Mouse (Mus musculus) heart, postnatal 10 days (tissue): Measurements from ENCODE around the gene Trim67. TPM values are rescaled to one million over a fixed set of nuclear protein-coding genes. Genes with fewer than 3 reads are reported as not detected.

Source experiments
- DNase-seq, 2 experiments: peaks; one replicate each; pipeline ENCODE4 v3.0.0; 2021
- intact Hi-C: fragments of 180-260 bp; cut with DNase I; formaldehyde crosslinking; loops from one replicate; pipeline ENCODE4 v1.15.1; 2025
- total RNA-seq, 2 experiments: library from RNA; stranded (reverse); gene quantifications; 2 replicates each; pipeline ENCODE4 v1.2.3; 2021

Trim67 gene
- 1 to 10 TPM in 1 of 2 experiments, under 1 TPM in 1; 0.22 to 1.2 TPM for total RNA-seq

DNA sequence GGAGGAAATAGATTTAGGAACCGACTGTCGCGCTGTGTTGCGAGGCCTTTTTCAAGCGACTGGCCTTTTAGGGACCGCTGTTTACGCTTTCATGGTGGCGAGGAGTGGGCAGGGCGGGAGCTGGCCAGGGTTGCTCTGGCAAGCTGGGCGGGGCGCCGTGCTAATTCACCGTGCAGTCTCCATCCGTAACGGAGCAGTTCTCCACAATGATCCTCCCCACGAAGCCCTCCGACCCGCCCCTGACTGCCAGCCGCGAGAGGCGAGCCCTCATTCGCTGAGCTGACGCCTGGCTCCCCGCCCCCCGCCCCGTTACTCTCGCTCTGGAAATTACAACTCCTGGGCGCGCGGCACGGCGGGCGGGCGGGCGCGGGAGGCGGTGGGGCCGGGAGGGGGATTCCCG lies at the start of gene Trim67:
Trim67 (plus strand) TSS at position 385 of the 400 bp plus-strand sequence.
- intact Hi-C loops = no loop called here
- DNase-seq = no peak

DNA sequence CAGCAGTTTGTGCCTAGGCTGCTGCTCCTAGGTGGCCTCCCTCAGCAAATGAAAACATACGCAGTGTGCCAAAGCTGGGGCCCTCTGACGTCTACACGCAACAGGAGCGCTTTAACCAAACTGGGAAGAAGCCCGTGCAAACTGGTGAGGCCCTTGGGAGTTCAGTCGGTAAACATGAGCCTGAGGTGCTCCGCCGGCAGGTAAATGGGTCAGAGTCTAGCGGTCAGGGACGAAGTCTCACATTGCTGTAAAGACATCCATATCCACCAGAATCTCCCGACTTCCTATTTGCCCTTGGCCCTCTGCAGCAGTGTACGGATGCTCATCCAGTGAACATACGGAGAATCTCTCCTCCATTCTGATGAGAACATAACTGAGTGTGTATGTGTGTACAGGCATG lies 46.2 kb upstream of the Trim67 start:
- DNase-seq = no peak
- intact Hi-C loops = no loop called here

DNA sequence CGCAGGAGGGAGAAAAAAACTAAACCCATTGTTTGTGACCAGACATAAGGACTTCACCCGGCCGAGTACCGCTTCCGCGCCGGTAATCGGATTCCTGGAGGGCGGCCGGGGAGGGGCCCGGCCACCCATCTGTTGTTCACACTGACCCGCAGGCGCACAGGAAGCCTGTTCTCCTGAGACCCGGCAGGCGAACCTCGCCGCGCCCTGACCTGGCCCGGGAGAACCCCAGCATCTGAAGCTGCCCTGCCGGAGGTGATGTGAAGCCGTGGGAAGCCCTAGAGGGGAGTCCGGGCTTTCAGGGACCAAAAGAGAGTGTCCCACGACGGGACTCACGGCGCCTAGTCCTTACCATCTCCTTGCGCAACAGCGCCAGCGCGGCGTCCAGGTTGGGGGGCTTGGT lies 41.7 kb upstream of the Trim67 start:
- intact Hi-C loops = no loop called here
- DNase-seq = peak; percentile 16 to 37

DNA sequence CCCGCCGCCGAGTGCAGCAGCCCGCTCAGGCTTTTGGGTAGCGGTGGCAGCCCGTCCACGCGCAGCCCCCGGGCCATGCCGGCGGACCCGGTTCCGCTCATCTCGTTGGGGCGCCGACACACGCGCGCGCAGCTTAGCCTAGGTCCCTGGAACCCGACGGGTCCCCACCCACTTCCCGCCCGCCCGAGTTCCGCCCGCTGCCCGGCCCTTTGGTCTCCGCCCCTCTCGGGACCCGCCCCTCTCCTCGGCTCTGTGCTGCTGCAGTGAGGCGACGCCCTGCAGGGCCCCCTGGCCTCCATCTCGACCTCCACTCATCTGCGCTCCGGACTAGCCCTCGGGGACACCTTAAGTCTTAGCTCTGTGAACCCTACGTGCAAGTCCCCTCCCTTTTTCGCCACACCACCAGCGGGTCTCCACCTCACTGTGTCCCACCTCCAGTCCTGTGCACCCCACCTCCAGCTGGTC lies 41.2 kb upstream of the Trim67 start, which contains the start of gene Fam89a:
Fam89a (minus strand) TSS at position 124 of the 465 bp plus-strand sequence.
- DNase-seq = peak; percentile 48 to 54
- intact Hi-C loops = no loop called here

DNA sequence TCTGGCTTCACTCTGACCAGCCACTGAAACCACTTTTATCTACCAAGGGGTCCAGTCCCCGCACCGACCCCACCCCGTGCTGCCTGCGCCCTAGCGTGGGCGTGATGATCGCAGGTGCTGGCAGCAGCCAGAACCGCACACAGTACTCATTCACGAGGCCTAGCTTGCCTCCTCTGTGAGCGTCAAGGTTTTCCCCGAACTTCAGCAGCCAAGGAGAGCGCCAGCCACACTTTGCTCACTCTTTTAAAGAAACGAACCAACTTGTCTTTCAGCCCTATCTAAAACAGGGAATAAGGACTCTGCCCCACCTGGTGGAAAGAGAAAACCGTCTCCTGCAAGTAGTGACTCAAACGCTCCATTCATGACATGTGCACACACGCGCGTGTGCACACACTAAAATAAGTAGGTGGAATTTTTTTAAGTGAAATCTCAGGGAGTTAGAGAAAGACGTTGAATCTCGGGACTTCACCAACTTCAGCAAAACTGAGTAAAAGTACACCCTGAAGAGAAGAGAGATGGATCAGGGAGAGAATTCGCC lies 40.5 kb upstream of the Trim67 start:
- no peak for DNase-seq
- intact Hi-C loops = no loop called here

DNA sequence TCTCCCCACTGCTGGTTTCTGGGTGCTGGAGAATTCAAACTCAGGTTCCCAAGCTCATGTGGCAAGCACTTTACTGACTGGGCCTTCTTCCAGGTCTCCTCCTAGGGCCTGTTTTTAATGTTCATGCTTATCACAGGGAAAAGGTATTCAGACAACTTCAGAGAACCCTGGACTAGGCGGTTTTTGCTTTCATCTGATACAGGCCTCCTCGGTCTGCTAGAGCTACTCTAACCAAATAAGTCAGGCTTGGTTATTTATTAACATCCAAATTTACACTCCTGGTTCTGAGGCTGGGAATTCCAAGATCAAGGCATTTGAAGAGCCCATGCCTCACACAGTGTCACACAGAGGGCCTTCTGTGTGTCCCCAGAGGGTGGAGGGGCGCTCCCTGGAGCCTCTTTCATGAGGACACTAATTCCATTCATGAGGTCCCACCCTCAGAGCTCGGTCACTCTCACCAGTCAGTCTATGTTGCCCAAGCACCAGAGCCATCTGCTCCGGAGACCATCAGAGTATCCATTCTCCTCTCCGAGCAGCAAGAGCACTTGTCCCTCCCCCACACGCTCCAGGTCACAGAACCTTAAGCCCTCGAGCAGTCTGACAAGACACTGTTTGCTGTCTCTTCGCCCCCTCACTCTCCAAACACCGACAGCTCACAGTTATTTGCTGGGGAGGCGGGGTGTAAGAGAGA lies 38.6 kb upstream of the Trim67 start:
- intact Hi-C loops = no loop called here
- DNase-seq = no peak

DNA sequence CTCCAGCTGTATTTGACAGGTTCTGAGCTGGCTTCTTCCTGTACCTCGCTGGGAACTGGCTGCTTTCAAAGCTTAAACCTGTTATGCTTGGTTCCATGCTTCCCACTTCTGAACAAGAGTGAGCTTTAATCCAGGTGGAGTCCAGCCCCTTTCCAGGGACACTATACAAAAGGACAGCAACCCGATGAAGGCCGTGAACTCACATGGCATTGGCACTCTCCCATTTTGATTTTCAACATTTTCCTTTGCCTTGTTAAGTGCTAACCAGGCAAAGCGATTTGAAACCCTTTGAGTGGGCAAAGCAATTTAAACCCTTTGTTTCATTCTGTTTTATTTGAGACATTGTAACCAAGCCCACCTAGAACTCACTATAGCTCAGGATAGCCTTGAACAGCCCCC lies 38.1 kb upstream of the Trim67 start:
- no peak for DNase-seq
- intact Hi-C loops = no loop called here

DNA sequence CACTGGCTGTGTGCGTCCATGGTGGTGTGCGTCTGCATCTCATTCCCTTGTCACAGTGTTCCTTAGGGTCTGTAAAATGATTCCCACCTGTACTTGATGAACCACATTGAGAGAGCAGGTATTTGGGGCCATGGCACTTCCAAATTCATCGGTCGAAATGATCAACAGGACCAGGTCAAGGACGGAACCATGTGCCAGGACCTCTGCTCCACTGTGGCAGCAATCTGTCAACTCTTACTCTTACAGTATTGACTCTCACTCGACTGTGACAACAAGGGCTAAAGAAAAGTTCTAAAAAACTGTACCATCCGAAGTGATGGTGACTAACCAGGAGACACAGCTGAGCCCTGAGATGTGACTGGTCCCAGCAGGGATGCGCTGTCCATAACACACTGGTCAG lies 37.4 kb upstream of the Trim67 start:
- intact Hi-C loops = no loop called here
- no peak for DNase-seq

DNA sequence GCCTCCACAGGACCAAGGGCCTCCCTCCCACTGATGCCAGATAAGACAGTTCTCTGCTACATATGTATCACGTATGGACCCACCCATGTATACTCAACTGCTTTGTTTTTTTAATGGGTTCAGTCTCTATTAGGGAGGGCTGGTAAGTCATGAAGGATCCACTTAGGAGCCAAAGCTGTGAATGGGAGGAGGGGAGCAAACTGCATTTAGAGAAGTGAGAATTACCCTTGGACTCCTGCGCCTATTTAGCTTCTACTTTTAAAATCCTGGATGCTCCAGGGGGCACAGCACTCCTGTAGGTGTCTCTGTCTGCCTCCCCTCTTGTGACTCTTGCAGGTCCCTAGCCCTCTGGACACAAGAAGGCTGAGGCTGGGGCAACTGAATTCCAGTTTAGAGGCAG lies 36.7 kb upstream of the Trim67 start:
- no peak for DNase-seq
- intact Hi-C loops = no loop called here

DNA sequence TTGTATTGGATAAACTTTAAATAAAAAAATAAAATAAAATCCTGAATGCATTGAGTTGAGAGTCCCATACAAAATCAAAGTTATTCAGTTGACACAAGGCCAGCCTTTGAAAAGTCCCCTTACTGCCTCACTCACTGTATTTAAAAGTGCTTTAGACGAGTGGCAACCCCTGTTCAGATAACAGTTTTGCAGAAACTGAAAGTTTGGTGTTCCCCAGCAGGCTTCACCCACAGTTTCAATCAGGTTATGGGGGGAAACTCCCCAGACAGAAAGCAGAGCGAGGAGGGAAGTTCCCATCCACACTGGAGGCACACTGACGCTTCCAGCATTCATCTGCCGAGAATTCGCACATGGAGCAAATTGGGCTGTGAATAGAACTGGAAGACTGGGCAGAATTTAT lies 36.3 kb upstream of the Trim67 start:
- intact Hi-C loops = no loop called here
- DNase-seq = no peak

DNA sequence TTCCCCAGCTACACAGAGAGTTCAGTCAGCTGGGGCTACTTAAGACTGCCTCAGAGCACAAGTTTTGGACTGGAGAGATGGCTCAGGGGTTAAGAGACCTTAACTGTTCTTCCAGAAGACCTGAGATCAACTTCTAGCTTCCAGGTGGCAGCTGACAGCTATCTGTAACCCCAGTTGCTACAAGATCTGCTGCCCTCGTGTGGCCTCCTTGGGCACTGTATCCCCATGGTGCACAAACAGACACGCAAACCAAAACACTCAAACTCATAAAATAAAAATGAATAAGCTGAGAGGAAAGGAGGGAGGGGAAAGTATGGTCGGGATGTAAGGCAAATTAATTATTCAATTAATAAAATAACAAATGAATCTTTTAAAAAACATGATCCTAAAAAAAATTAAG lies 34.3 kb upstream of the Trim67 start:
- intact Hi-C loops = no loop called here
- DNase-seq = peak in 1 of 2 experiments; percentile 38

DNA sequence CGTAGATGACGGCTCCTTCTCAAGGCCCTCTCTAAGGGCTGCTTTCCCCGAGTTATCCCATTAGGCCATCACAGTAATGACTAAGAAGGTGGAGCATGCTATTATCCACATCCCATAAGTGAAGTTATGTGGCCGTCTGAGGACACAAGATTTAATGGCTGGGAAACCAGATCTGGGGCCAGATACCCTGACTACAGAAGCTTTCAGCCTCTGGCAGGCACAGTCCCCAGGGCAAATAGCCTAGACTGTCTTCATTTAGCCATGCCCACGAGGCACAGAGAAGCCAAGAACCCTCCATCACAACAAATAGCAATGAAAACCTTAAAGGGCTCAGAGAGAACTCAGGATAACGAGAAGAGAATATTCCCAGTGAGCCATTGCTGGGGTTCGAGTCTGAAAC lies 29.8 kb upstream of the Trim67 start:
- intact Hi-C loops = no loop called here
- DNase-seq = no peak

DNA sequence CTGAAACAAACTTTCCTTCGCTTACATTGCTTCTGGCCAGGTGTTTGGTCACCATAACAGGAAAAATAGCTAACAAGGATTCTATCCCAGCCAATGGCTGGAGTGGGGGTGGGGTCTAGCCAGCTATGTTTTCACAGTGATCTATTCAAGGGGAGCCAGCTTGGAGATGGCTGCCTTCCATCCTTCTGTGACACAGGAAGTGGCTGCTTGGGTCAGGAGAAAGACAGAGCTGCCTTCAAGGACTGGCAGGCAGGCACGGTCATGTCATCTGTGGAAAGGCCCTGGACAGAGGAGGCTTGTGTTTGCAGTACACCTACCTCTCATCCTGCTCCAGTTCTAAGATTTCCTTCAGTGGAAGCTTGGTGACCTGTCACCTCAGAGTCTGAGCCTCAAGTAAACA lies 20.5 kb upstream of the Trim67 start:
- intact Hi-C loops = no loop called here
- no peak for DNase-seq

DNA sequence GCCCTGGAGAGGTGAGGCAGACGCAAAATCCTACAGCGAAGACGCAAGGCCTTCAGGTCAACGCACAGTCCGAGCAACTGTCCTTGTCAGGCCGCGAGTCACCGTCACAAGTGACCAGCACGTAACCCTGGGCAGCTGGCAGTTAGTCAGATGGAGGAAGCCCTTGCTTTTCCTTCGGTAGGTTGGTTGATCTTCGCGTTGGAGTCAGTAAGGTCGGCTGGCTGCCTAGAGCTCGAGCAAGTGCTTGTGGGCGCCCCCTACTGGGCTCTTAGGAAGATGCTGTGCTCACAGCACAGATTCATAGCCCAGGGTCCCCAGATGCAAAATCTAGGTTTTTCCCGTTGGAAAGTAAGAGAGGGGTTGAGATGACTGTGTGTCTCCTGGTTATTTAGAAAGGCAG lies 17.2 kb upstream of the Trim67 start:
- intact Hi-C loops = loop anchor here (5.0 kb wide), 1 partner anchor 38 kb away; no protein-coding TSS in a partner anchor
- DNase-seq = peak; percentile 69 to 78

DNA sequence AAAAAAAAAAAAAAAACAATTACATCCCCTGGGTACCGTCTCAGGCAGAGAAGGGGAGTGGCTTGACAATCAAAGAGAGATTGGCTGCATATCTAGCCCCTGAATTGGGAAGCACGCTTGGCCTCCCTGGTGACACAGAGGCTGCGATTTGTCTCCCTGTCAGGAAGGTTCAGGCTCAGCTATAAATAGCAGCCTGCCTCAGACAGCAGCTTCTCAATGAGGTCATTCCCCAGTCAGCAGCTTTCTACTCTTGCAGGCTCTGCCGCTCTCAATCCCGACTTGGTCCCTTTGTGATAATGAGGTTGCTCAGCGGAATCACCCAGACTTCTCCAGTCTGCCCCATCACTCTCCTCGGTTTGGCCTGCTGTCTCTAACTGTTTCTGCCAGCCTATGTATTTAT lies 12.7 kb upstream of the Trim67 start:
- DNase-seq = peak; percentile 78 to 83
- intact Hi-C loops = loop anchor here (5.0 kb wide), 1 partner anchor 47 kb away; no protein-coding TSS in a partner anchor

DNA sequence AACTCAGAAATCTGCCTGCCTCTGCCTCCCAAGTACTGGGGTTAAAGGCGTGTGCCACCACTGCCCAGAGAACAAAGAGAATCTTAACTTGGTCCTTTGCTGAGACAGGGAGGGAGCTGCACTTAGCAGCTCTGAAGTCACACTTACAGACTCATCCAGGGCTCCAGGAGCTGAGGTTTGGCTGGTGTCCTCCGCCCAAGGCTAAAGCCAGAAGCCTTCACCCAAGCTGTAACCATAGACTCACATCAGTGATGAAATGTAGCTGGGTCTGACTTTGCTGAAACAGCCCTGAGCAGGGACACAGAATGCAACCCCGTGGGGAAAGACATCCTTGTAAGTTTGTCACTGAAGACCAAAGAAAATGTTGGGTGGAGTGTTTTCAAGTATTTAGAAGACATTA lies 10.5 kb upstream of the Trim67 start:
- peak in 1 of 2 experiments; percentile 32 for DNase-seq

DNA sequence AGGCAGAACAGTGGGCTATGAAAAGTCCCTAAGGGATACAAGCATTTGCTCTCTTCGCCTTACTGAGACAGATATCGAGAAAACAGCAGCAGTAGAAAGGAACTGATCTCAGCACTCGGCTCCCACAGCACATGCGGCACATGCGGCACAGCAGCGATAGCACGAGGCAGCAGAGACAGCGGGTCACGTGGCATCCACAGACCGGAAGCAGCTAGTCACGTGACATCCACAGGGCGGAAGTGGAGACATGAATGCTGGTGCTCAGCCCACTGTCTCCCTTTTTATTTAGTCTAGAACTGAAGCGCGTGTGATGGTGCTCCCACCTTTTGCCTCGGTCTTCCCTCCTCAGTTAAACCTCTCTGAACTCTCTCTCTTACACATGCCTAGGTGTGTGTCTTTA lies 9.7 kb upstream of the Trim67 start:
- no peak for DNase-seq
- intact Hi-C loops = loop anchor here (5.0 kb wide), 1 partner anchor 44 kb away; no protein-coding TSS in a partner anchor

More for the DNA sequence above, 10.5 kb upstream of the Trim67 start:
- intact Hi-C loops = loop anchor here (5.0 kb wide), 1 partner anchor 45 kb away; no protein-coding TSS in a partner anchor

DNA sequence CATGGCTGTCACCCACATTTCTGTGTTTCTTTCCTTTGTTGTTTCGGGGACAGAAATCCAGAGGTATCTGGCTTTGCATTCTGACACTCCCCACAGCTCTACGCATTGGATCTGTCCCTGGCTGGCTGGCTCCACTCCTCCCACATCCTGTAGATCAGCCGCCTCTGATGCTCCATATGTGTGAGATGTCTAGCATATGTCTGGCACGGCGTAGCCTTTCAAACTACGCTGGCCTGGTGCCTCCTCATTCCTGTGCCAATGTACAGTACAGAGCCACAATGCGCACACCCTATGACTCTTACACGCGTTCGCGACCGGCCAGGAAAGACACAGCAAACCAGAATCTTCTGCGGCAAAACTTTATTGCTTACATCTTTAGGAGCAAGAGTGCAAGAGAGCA lies 8.3 kb upstream of the Trim67 start:
- intact Hi-C loops = loop anchor here (5.0 kb wide), 1 partner anchor 43 kb away; no protein-coding TSS in a partner anchor
- no peak for DNase-seq

DNA sequence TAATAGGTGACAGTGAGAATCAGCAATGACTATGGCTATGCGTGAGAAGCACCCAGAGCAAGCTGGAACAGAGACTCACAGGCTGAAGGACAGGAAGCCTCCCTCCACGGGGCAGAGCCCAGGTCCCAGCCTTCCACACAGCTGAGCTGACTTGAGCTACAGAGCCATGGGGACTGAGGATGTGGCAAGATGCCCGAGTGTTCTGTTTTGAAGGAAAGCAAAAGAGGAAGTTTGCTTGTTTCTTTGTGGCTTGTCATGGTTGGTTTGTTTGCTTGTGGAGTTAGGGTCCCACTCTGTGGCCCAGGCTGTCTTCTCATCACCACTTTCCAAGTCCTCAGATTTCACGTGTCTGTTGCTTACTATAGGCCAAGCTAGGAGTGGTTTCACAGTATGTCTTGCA lies 2.2 kb upstream of the Trim67 start:
- DNase-seq = no peak
- intact Hi-C loops = no loop called here

DNA sequence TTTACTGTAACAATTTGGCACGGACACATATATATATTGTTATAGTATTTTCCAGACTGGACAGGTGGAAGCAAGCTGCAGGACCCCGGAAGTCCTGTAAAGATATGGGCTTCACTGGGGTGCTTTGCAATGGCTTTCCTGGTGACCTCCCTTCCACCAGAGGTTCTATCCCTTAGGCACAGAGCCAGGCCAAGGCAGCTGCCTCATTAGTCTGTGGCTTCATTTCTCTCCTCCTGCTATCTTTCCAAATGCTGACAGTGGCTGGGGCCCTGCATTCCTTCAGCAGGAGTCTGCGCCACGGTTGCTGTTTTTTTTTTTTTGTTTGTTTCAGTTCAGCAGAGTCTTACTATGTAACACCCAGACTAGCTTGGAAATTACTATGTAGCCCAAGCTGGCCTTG lies 1.1 kb upstream of the Trim67 start:
- no peak for DNase-seq
- intact Hi-C loops = no loop called here

DNA sequence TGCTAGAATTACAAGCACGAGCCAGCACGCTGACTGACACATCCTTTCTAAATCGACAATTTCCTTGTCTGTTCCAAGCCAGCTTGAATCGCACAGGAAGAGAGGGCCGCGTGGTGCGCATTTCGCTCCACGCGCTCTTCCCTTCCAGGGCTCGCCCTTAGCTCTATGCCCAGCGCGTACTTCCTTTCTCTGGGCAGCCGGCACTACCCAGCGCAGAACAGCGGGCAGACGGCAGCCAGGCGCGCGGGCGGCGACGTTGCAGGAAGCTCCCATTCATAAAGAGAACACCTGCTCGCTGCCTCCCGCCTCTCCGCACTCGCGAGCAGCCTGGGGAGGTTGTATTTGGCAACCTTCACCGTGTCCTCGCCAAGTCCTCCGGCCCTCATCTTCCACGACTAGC lies 706 bp upstream of the Trim67 start:
- DNase-seq = no peak
- intact Hi-C loops = no loop called here

DNA sequence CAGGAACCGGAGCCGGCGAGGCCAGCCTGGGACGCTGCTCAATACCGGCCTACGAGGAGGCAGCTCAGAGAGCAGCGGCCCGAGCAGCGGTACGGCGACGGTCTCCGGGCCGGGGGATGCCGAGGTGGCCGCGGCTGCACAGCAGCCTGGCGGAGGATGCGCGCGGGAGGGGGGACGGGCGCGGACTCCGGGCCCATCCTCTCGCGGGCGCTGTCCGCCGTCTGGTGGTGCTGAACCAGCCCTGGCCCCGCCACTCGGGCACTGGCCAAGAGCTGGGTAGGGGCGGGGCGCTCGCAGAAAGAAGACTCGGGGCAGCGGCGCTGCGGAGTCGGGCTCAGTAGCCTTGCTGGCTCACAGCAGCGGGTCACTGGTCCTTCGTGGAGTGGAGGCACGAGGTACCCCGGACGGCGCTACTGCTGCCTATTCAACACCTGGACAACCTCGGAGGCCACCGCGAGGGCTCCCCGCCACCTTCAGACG lies 320 bp downstream of the Trim67 start:
- DNase-seq = peak; percentile 94
- intact Hi-C loops = no loop called here
